In genomic region chr19:5609547-5610404, GRCm38 (mm10) we compare ENCODE assay signal across 8 mouse cellular contexts. TPM values are rescaled to one million over a fixed set of nuclear protein-coding genes. Genes with fewer than 3 reads are reported as not detected.
A peak's percentile ranks its signal among the peaks of the same experiment; 100 is the strongest.
DNase-seq lines count a peak whose midpoint lies in the region; ATAC-seq and TF ChIP-seq lines count a peak whose summit lies in the region.

Gene Kat5 (minus strand): TSS chr19:5610237.

- peak; percentile 78 for ATAC-seq in Patski
- ATAC-seq in hindbrain, embryonic 14.5 days (ENCODE audit: low FRiP score) = peak; percentile 93

- no peak for TF ChIP-seq CTCF in Patski (IDR thresholded peaks at IDR 0.05)

- peaks cover 38% of the 10 kb centered on the region for H3K36me3 ChIP-seq in hindbrain, embryonic 14.5 days (replicated peaks; ENCODE audit: control insufficient read depth, insufficient read depth)

- peak within 1 kb of the TSS; percentile 65 for H3K9ac ChIP-seq in hindbrain, embryonic 14.5 days

- in situ Hi-C loops in Patski (cut with MboI; ENCODE audit: low pct_unique_long_range_greater_than_20kb) = no loop called here

- peaks cover 22% of the 10 kb centered on the region for H3K4me1 ChIP-seq in hindbrain, embryonic 14.5 days (replicated peaks; ENCODE audit: control insufficient read depth, insufficient read depth, low read length)

- under 1% methylated on average over 55 of the region's 55 CpGs for WGBS in hindbrain, embryonic 14.5 days

- CTCF ChIA-PET in Patski (lab: Charles Lee) = interaction anchor here (1.3 to 1.6 kb wide), 2 partner anchors 11 to 41 kb away, joined by 3 to 4 read pairs; no protein-coding TSS in a partner anchor

- no peaks in the 10 kb centered on the region for H3K27me3 ChIP-seq in Patski
- H3K27me3 ChIP-seq in hindbrain, embryonic 14.5 days (ENCODE audit: control insufficient read depth, insufficient read depth, low read length) = no peaks in the 10 kb centered on the region

- POLR2A ChIA-PET in Patski (lab: Charles Lee) = interaction anchor here (0.5 to 1.0 kb wide), 2 partner anchors 23 to 153 kb away, joined by 3 read pairs; no protein-coding TSS in a partner anchor

- peak within 1 kb of the TSS; percentile 48 for H3K4me3 ChIP-seq in hindbrain, embryonic 14.5 days (replicated peaks; ENCODE audit: low read length)

- H3K27ac ChIP-seq in hindbrain, embryonic 14.5 days = peak within 1 kb of the TSS; percentile 95

- peak within 1 kb of the TSS; percentile 72 for H3K4me2 ChIP-seq in hindbrain, embryonic 14.5 days (replicated peaks)

- H3K9me3 ChIP-seq in hindbrain, embryonic 14.5 days (ENCODE audit: control insufficient read depth, low read length) = no peaks in the 10 kb centered on the region

- peak; percentile 72 for DNase-seq in Patski (ENCODE audit: low read depth, low spot score)
- peak; percentile 95 to 96 for DNase-seq in cerebellum, postnatal 14 days
- peak; percentile 89 to 91 for DNase-seq in frontal cortex, postnatal 25 days (ENCODE audit: low spot score in 2 of 2)
- peak; percentile 94 for DNase-seq in hindbrain, embryonic 14.5 days (ENCODE audit: low spot score)
- DNase-seq in layer of hippocampus, postnatal 36 days = peak; percentile 95 to 96
- peak; percentile 94 for DNase-seq in lung, postnatal 36 days
- peak; percentile 96 for DNase-seq in retina, postnatal 1 day
- peak; percentile 89 to 97 for DNase-seq in urinary bladder, adult 18-20 months (ENCODE audit: low spot score in 2 of 2)

RNA-seq across cellular contexts. Expression of gene Kat5, which starts in this region (rescaled TPM):
- 56.5 TPM for polyA plus RNA-seq in Patski (2021)
- polyA plus RNA-seq in hindbrain, embryonic 14.5 days (2014; fragmentation: Nextera tagmentation; extraction: Ambion mirVana) = 38.4 and 41.0 TPM in 2 replicates
- total RNA-seq in layer of hippocampus, postnatal 36 days (2021) = 10 to 100 TPM; 80.1 to 91.1 TPM

Comparison
In these comparisons a context has a peak if more than half of its experiments do, and no peak if none do; other contexts are left out.
1. Peak in every context shown above with its lines: DNase-seq, ATAC-seq, H3K4me3 ChIP-seq and H3K27ac ChIP-seq.